Mouse (Mus musculus) midbrain, embryonic 14.5 days (tissue): Measurements from ENCODE around the gene Trim8. TPM values are rescaled to one million over a fixed set of nuclear protein-coding genes. Genes with fewer than 3 reads are reported as not detected.

Source experiments
- ATAC-seq: fragments of 200-750 bp; cut with Nextera tagmentation; 2 replicates; pipeline ENCODE4 v1.8.0; 2017; ENCODE audit warnings: moderate number of reproducible peaks, moderate library complexity; ENCODE audit not compliant: low FRiP score, low TSS enrichment
- DNase-seq: peaks from one replicate; pipeline ENCODE4 v3.0.0-alpha.2; 2015
- H3K27ac ChIP-seq: fragments of 300-500 bp; sonication (generic); replicated peaks from 2 replicates; pipeline ENCODE4 v1.5.1; 2014; ENCODE audit warnings: mild to moderate bottlenecking, low read depth, low read length, moderate library complexity
- H3K27me3 ChIP-seq: fragments of 300-500 bp; sonication (generic); 2 replicates; pipeline ENCODE4 v1.6.1; 2014; ENCODE audit warnings: low read length, control low read depth, mixed read lengths; ENCODE audit not compliant: control insufficient read depth, insufficient read depth
- H3K36me3 ChIP-seq: fragments of 300-500 bp; sonication (generic); 2 replicates; pipeline ENCODE4 v1.6.1; 2014; ENCODE audit warnings: low read length, control low read depth; ENCODE audit not compliant: control insufficient read depth, insufficient read depth
- H3K4me1 ChIP-seq: fragments of 300-500 bp; sonication (generic); 2 replicates; pipeline ENCODE4 v1.6.1; 2014; ENCODE audit warnings: mild to moderate bottlenecking, antibody characterized with exemption, low read length, control low read depth; ENCODE audit not compliant: control insufficient read depth, insufficient read depth
- H3K4me2 ChIP-seq: fragments of 300-500 bp; sonication (generic); 2 replicates; pipeline ENCODE4 v1.6.1; 2014; ENCODE audit warnings: mild to moderate bottlenecking, low read length, moderate library complexity
- H3K4me3 ChIP-seq: fragments of 300-500 bp; sonication (generic); replicated peaks from 2 replicates; pipeline ENCODE4 v1.5.1; 2014; ENCODE audit warnings: low read depth, low read length
- H3K9ac ChIP-seq: fragments of 300-500 bp; sonication (generic); replicated peaks from 2 replicates; pipeline ENCODE4 v1.6.1; 2014; ENCODE audit warnings: mild to moderate bottlenecking, low read length, moderate library complexity
- H3K9me3 ChIP-seq: fragments of 300-500 bp; sonication (generic); 2 replicates; pipeline ENCODE4 v1.6.1; 2016; ENCODE audit warnings: low read length, control low read depth, mixed read lengths; ENCODE audit not compliant: control insufficient read depth
- WGBS: fragments of 180-500 bp; shearing (Covaris S2); extraction: QIAGEN DNeasy Blood & Tissue Kit; methylation state at CpG from one replicate; pipeline ENCODE4 v1.1.7; 2014; 5-methylcytosine and 5-hydroxymethylcytosine counted together
- polyA plus RNA-seq: library from polyadenylated mRNA; unstranded; fragments of >200 nt; fragmentation: Nextera tagmentation; extraction: Ambion mirVana; gene quantifications from 2 replicates; pipeline ENCODE4 v1.2.1, GENCODE M21; 2014

Trim8 gene
- polyA plus RNA-seq, 1 experiment from 2014 or later, result 38.5 TPM

- H3K27ac ChIP-seq, result peak overlapping the region; percentile 98; the same call in 1 of the 2 replicates
These were observed 4.3 kb downstream of the Trim8 start for GRCm38 (mm10) chr19:46505646-46506371.

GRCm38 (mm10) chr19:46506372-46506717 lies 4.8 kb downstream of the Trim8 start:
- Histone ChIP-seq H3K36me3 (peaks cover 50% of the 10 kb centered on the region), H3K4me1 (peaks cover 46% of the 10 kb centered on the region), H3K4me2 (peak overlapping the region; percentile 99), H3K4me3 (peak overlapping the region; percentile 98), H3K9me3 (no peaks in the 10 kb centered on the region), H3K27ac (peak overlapping the region; percentile 98), H3K9ac (peak overlapping the region; percentile 66), H3K27me3 (no peaks in the 10 kb centered on the region)
- WGBS, result 27% methylated on average over 3 of the region's 3 CpGs
- DNase-seq, result no peak
- ATAC-seq, result no peak

More at GRCm38 (mm10) chr19:46505646-46506371, 4.3 kb downstream of the Trim8 start:
- peak overlapping the region; percentile 99 for H3K4me2 ChIP-seq
- WGBS, result 66% methylated on average over 8 of the region's 8 CpGs
- peak overlapping the region; percentile 98 for H3K4me3 ChIP-seq
- DNase-seq, result no peak
- H3K27me3 ChIP-seq, result no peaks in the 10 kb centered on the region
- H3K4me1 ChIP-seq, result peaks cover 46% of the 10 kb centered on the region
- H3K36me3 ChIP-seq, result peaks cover 48% of the 10 kb centered on the region
- peak overlapping the region; percentile 66 for H3K9ac ChIP-seq
- no peaks in the 10 kb centered on the region for H3K9me3 ChIP-seq
- no peak for ATAC-seq

- ATAC-seq (peak; percentile 25; the same call in 1 of the 2 replicates), DNase-seq (peak; percentile 77)
- Histone ChIP-seq H3K9me3 (no peaks in the 10 kb centered on the region), H3K4me2 (peak overlapping the region; percentile 99), H3K9ac (peak overlapping the region; percentile 66), H3K27me3 (no peaks in the 10 kb centered on the region), H3K36me3 (peaks cover 58% of the 10 kb centered on the region), H3K27ac (peak overlapping the region; percentile 98), H3K4me3 (peak overlapping the region; percentile 98), H3K4me1 (peaks cover 46% of the 10 kb centered on the region)
- 8% methylated on average over 8 of the region's 8 CpGs for WGBS
These were observed 5.7 kb downstream of the Trim8 start for GRCm38 (mm10) chr19:46507181-46507581.

- H3K4me1 ChIP-seq, result peaks cover 46% of the 10 kb centered on the region
- peak overlapping the region; percentile 98 for H3K27ac ChIP-seq
- H3K4me3 ChIP-seq, result peak overlapping the region; percentile 98; the same call in 1 of the 2 replicates
- WGBS, result 83% methylated on average over 1 of the region's 1 CpGs
- peaks cover 64% of the 10 kb centered on the region for H3K36me3 ChIP-seq
- H3K9me3 ChIP-seq, result no peaks in the 10 kb centered on the region
- DNase-seq (no peak), ATAC-seq (no peak)
- H3K4me2 ChIP-seq, result peak overlapping the region; percentile 99
- H3K9ac ChIP-seq, result peak overlapping the region; percentile 66; the same call in 1 of the 2 replicates
- no peaks in the 10 kb centered on the region for H3K27me3 ChIP-seq
These were observed 6.3 kb downstream of the Trim8 start for GRCm38 (mm10) chr19:46507806-46508205.

- Histone ChIP-seq H3K9ac (no peak overlapping the region), H3K4me2 (peak overlapping the region; percentile 4; the same call in 1 of the 2 replicates), H3K4me1 (peaks cover 46% of the 10 kb centered on the region), H3K4me3 (no peak overlapping the region), H3K9me3 (no peaks in the 10 kb centered on the region), H3K27me3 (no peaks in the 10 kb centered on the region), H3K27ac (no peak overlapping the region), H3K36me3 (peaks cover 73% of the 10 kb centered on the region)
- ATAC-seq (no peak), DNase-seq (no peak)
- WGBS, result 71% methylated on average over 3 of the region's 3 CpGs
These were observed 7.2 kb downstream of the Trim8 start for GRCm38 (mm10) chr19:46508738-46509137.

- Histone ChIP-seq H3K4me1 (peaks cover 46% of the 10 kb centered on the region), H3K27ac (no peak overlapping the region), H3K9me3 (no peaks in the 10 kb centered on the region), H3K27me3 (no peaks in the 10 kb centered on the region), H3K4me2 (peak overlapping the region; percentile 4; the same call in 1 of the 2 replicates), H3K9ac (no peak overlapping the region), H3K4me3 (no peak overlapping the region), H3K36me3 (peaks cover 77% of the 10 kb centered on the region)
- 84% methylated on average over 3 of the region's 3 CpGs for WGBS
- ATAC-seq (no peak), DNase-seq (no peak)
These were observed 7.7 kb downstream of the Trim8 start for GRCm38 (mm10) chr19:46509202-46509601.

- 89% methylated on average over 4 of the region's 4 CpGs for WGBS
- H3K36me3 ChIP-seq, result peaks cover 83% of the 10 kb centered on the region
- H3K27me3 ChIP-seq, result no peaks in the 10 kb centered on the region
- no peak overlapping the region for H3K9ac ChIP-seq
- H3K4me3 ChIP-seq, result no peak overlapping the region
- ATAC-seq (no peak), DNase-seq (no peak)
- H3K4me2 ChIP-seq, result no peak overlapping the region; the same call in 1 of the 2 replicates
- H3K9me3 ChIP-seq, result no peaks in the 10 kb centered on the region
- no peak overlapping the region; the same call in 1 of the 2 replicates for H3K27ac ChIP-seq
- peaks cover 43% of the 10 kb centered on the region for H3K4me1 ChIP-seq
These were observed 8.2 kb downstream of the Trim8 start for GRCm38 (mm10) chr19:46509736-46510135.

- no peak for ATAC-seq
- Histone ChIP-seq H3K36me3 (peaks cover 87% of the 10 kb centered on the region), H3K9me3 (no peaks in the 10 kb centered on the region), H3K4me3 (no peak overlapping the region), H3K27me3 (no peaks in the 10 kb centered on the region), H3K27ac (no peak overlapping the region; the same call in 1 of the 2 replicates), H3K9ac (no peak overlapping the region), H3K4me2 (no peak overlapping the region), H3K4me1 (peaks cover 36% of the 10 kb centered on the region)
- DNase-seq, result no peak
- 83% methylated on average over 5 of the region's 5 CpGs for WGBS
These were observed 8.9 kb downstream of the Trim8 start for GRCm38 (mm10) chr19:46510401-46510800.

- no peak overlapping the region for H3K27ac ChIP-seq
These were observed 9.3 kb downstream of the Trim8 start for GRCm38 (mm10) chr19:46510824-46511223.

More at GRCm38 (mm10) chr19:46510824-46511223, 9.3 kb downstream of the Trim8 start:
- peaks cover 32% of the 10 kb centered on the region for H3K4me1 ChIP-seq
- H3K9me3 ChIP-seq, result no peaks in the 10 kb centered on the region
- H3K36me3 ChIP-seq, result peaks cover 88% of the 10 kb centered on the region
- H3K4me2 ChIP-seq, result no peak overlapping the region
- WGBS, result 62% methylated on average over 3 of the region's 3 CpGs
- no peaks in the 10 kb centered on the region for H3K27me3 ChIP-seq
- H3K4me3 ChIP-seq, result no peak overlapping the region
- ATAC-seq (no peak), DNase-seq (peak; percentile 30)
- no peak overlapping the region for H3K9ac ChIP-seq
